Mouse (Mus musculus) forebrain, embryonic 16.5 days (tissue): ENCODE measurements around the gene Nmur1. TPM values are rescaled to one million over a fixed set of nuclear protein-coding genes. Genes with fewer than 3 reads are reported as not detected.

Experiments
- ATAC-seq: fragments of 200-750 bp; cut with Nextera tagmentation; 2 replicates; pipeline ENCODE4 v1.8.0; 2017; ENCODE audit warnings: mild to moderate bottlenecking, moderate library complexity
- H3K27ac ChIP-seq: fragments of 300-500 bp; sonication (generic); 2 replicates; pipeline ENCODE4 v1.5.1; 2014; ENCODE audit warnings: low read length, control low read depth
- H3K27me3 ChIP-seq: fragments of 300-500 bp; sonication (generic); replicated peaks from 2 replicates; pipeline ENCODE4 v1.6.1; 2014; ENCODE audit warnings: low read length; ENCODE audit not compliant: control insufficient read depth, insufficient read depth
- H3K36me3 ChIP-seq: fragments of 300-500 bp; sonication (generic); 2 replicates; pipeline ENCODE4 v1.6.1; 2014; ENCODE audit not compliant: control insufficient read depth, insufficient read depth
- H3K4me1 ChIP-seq: fragments of 300-500 bp; sonication (generic); replicated peaks from 2 replicates; pipeline ENCODE4 v1.6.1; 2014; ENCODE audit warnings: low read length; ENCODE audit not compliant: control insufficient read depth, insufficient read depth
- H3K4me2 ChIP-seq: fragments of 300-500 bp; sonication (generic); 2 replicates; pipeline ENCODE4 v1.6.1; 2014; ENCODE audit warnings: mild to moderate bottlenecking, low read length, control low read depth
- H3K4me3 ChIP-seq: fragments of 300-500 bp; sonication (generic); replicated peaks from 2 replicates; pipeline ENCODE4 v1.5.1; 2014; ENCODE audit warnings: mild to moderate bottlenecking, low read length, control low read depth
- H3K9ac ChIP-seq: fragments of 300-500 bp; sonication (generic); replicated peaks from 2 replicates; pipeline ENCODE4 v1.6.1; 2014; ENCODE audit warnings: low read depth, low read length, control low read depth
- H3K9me3 ChIP-seq: fragments of 300-500 bp; sonication (generic); 2 replicates; pipeline ENCODE4 v1.6.1; 2016; ENCODE audit warnings: low read length; ENCODE audit not compliant: control insufficient read depth
- WGBS: fragments of 180-500 bp; shearing (Covaris S2); extraction: QIAGEN DNeasy Blood & Tissue Kit; methylation state at CpG from one replicate; pipeline ENCODE4 v1.1.7; 2014; 5-methylcytosine and 5-hydroxymethylcytosine counted together
- polyA plus RNA-seq: library from polyadenylated mRNA; unstranded; fragments of >200 nt; fragmentation: Nextera tagmentation; extraction: Ambion mirVana; gene quantifications from 2 replicates; pipeline ENCODE4 v1.2.1, GENCODE M21; 2015

Gene Nmur1
- polyA plus RNA-seq, 1 experiment from 2014 or later: not detected

GRCm38 (mm10) chr1:86379161-86379569 lies 46.9 kb downstream of the Nmur1 start:
- no peak overlapping the region for H3K4me3 ChIP-seq
- no peaks in the 10 kb centered on the region for H3K36me3 ChIP-seq
- H3K27ac ChIP-seq: peak overlapping the region; percentile 48
- 0 out of 2 replicates have a peak, but pooled peaks cover 6% of the 10 kb centered on the region for H3K4me1 ChIP-seq
- H3K27me3 ChIP-seq: no peaks in the 10 kb centered on the region
- H3K9me3 ChIP-seq: no peaks in the 10 kb centered on the region
- no peak for ATAC-seq
- WGBS: 72% methylated on average over 9 of the region's 9 CpGs
- no peak overlapping the region for H3K4me2 ChIP-seq
- H3K9ac ChIP-seq: no peak overlapping the region

- Histone ChIP-seq H3K4me3 (no peak overlapping the region), H3K9me3 (no peaks in the 10 kb centered on the region), H3K36me3 (no peaks in the 10 kb centered on the region), H3K4me1 (0 out of 2 replicates have a peak, but pooled peaks cover 6% of the 10 kb centered on the region), H3K27me3 (no peaks in the 10 kb centered on the region), H3K9ac (no peak overlapping the region), H3K27ac (no peak overlapping the region), H3K4me2 (no peak overlapping the region)
- ATAC-seq: no peak
- WGBS: 65% methylated on average over 6 of the region's 6 CpGs
These were observed 47.4 kb downstream of the Nmur1 start for GRCm38 (mm10) chr1:86378662-86379061.

DNA sequence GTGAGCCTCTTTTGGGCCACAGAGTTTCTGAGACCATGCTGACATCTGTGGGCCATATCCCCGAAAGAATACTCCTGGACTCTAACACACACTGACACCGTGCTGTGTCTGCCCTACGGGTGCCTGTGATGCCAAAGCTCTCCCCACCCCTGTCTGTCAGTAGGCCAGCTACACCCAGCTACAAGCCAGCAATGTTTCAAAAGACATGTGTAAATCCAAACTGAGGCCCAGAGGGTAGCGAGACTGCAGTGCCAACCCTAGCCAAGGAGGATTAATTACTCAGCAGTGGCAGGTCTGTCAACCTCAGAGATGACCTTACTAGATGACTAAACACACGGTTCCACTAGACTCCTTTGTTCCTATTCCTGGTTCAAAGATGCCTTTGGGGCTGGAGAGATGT lies 49.7 kb downstream of the Nmur1 start:
- H3K9ac ChIP-seq: no peak overlapping the region
- no peak for ATAC-seq

GRCm38 (mm10) chr1:86371997-86372396 lies 54.0 kb downstream of the Nmur1 start:
- no peak overlapping the region for H3K4me3 ChIP-seq
- H3K9me3 ChIP-seq: no peaks in the 10 kb centered on the region
- H3K4me1 ChIP-seq: 0 out of 2 replicates have a peak, but pooled peaks cover under 1% of the 10 kb centered on the region
- H3K36me3 ChIP-seq: no peaks in the 10 kb centered on the region
- H3K9ac ChIP-seq: no peak overlapping the region
- no peaks in the 10 kb centered on the region for H3K27me3 ChIP-seq
- no peak overlapping the region for H3K4me2 ChIP-seq
- ATAC-seq: no peak
- 53% methylated on average over 10 of the region's 10 CpGs for WGBS
- H3K27ac ChIP-seq: no peak overlapping the region

More for the DNA sequence above, 49.7 kb downstream of the Nmur1 start:
- Histone ChIP-seq H3K36me3 (no peaks in the 10 kb centered on the region), H3K4me2 (no peak overlapping the region), H3K27ac (no peak overlapping the region), H3K4me3 (no peak overlapping the region), H3K4me1 (0 out of 2 replicates have a peak, but pooled peaks cover 6% of the 10 kb centered on the region), H3K9me3 (no peaks in the 10 kb centered on the region), H3K27me3 (no peaks in the 10 kb centered on the region)
- WGBS: 69% methylated on average over 5 of the region's 5 CpGs

DNA sequence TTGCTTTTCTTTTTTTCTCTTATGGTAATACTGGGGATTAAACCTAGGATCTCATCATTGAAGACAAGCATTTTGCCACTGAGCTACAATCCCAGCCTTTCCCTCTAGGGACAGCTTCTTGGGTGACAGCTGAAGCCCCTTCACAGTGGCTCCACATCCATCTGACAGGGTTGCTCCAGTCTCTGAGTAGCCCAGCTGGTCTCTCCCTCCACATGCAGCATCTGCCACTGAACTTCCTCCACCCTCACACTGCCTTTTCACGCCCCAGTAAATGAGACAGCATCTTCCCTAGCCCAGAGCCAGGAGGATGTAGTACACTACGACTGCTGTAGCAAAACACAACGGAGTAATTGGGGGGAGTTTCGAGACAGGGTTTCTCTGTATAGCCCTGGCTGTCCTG lies 57.9 kb downstream of the Nmur1 start:
- Histone ChIP-seq H3K27me3 (no peaks in the 10 kb centered on the region), H3K4me3 (no peak overlapping the region), H3K4me1 (no peaks in the 10 kb centered on the region), H3K27ac (no peak overlapping the region), H3K9ac (no peak overlapping the region), H3K9me3 (no peaks in the 10 kb centered on the region), H3K4me2 (no peak overlapping the region), H3K36me3 (no peaks in the 10 kb centered on the region)
- ATAC-seq: no peak
- 77% methylated on average over 4 of the region's 4 CpGs for WGBS

DNA sequence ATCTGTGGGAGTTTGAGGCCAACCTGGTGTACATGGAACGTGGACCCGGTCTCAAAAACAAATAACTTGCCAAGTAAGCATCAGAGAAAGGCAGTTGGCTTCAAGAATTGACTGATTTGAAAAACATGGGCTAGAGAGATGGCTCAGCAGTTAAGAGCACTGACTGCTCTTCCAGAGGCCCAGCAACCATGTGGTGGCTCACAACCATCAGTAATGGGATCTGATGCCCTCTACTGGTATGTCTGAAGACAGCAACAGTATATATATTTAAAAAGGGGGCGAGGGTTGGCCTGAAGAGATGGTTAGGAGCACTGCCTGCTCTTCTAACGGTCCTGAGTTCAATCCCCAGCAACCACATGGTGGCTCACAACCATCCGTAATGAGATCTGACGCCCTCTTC lies 62.4 kb downstream of the Nmur1 start:
- Histone ChIP-seq H3K36me3 (no peaks in the 10 kb centered on the region), H3K27ac (no peak overlapping the region), H3K4me3 (no peak overlapping the region), H3K4me2 (no peak overlapping the region), H3K9me3 (no peaks in the 10 kb centered on the region), H3K4me1 (peaks cover 8% of the 10 kb centered on the region), H3K27me3 (no peaks in the 10 kb centered on the region), H3K9ac (no peak overlapping the region)
- ATAC-seq: no peak
- WGBS: 14% methylated on average over 6 of the region's 6 CpGs

- 87% methylated on average over 4 of the region's 4 CpGs for WGBS
- no peak for ATAC-seq
- no peak overlapping the region for H3K9ac ChIP-seq
- H3K27ac ChIP-seq: no peak overlapping the region
- no peaks in the 10 kb centered on the region for H3K27me3 ChIP-seq
- peaks cover 3% of the 10 kb centered on the region for H3K36me3 ChIP-seq
- H3K9me3 ChIP-seq: no peaks in the 10 kb centered on the region
- peaks cover 18% of the 10 kb centered on the region for H3K4me1 ChIP-seq
- H3K4me2 ChIP-seq: no peak overlapping the region
- H3K4me3 ChIP-seq: no peak overlapping the region
These were observed 64.0 kb downstream of the Nmur1 start for GRCm38 (mm10) chr1:86361852-86362615.

DNA sequence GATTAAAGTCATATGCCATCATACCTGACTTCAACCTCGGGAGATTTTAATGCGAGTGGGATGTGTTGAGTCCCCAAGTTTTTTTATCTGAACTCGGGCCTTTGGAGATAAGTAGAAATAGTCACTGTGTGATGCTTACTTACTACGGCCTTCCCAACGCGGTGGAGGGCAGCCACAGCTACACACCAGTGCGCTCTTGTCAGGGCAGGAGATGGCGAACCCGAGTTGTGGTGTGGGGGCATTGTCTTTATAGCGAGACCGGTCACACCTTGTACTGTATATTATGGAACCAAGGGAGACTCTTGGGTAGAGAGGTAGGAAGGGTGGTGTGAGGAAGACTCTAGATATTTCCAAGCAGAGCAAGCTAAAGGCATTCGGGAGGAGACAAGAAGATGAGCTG lies 65.6 kb downstream of the Nmur1 start:
- H3K27ac ChIP-seq: no peak overlapping the region
- WGBS: 17% methylated on average over 12 of the region's 12 CpGs
- H3K9ac ChIP-seq: peak overlapping the region; percentile 87

DNA sequence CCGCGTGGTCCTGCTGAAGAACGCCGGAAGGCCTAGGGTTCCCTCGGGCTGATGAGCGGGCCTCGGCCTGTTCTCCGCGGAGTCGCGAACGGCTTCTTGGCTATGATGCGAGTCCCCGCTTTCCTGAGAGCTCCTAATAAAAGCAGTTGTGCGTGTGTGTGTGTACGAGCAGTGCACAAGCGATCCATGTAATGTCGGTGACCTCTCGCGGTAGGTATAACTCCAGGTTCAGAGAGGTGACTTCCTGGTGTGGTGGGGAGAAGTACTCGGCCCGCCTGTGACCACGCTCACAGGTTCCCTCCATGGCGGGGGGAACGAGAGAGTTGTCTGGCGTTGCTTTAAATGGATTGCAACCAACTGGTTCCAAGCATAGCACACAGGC lies 66.2 kb downstream of the Nmur1 start:
- under 1% methylated on average over 26 of the region's 26 CpGs for WGBS

More for the DNA sequence above, 65.6 kb downstream of the Nmur1 start:
- no peaks in the 10 kb centered on the region for H3K9me3 ChIP-seq
- H3K36me3 ChIP-seq: peaks cover 16% of the 10 kb centered on the region
- peak overlapping the region; percentile 84 for H3K4me2 ChIP-seq
- ATAC-seq: no peak
- H3K4me3 ChIP-seq: peak overlapping the region; percentile 91
- peaks cover 18% of the 10 kb centered on the region for H3K4me1 ChIP-seq
- H3K27me3 ChIP-seq: no peaks in the 10 kb centered on the region

More for the DNA sequence above, 66.2 kb downstream of the Nmur1 start:
- Histone ChIP-seq H3K9me3 (no peaks in the 10 kb centered on the region), H3K9ac (peak overlapping the region; percentile 87), H3K4me1 (peaks cover 18% of the 10 kb centered on the region), H3K27ac (peak overlapping the region; percentile 75), H3K4me2 (peak overlapping the region; percentile 84), H3K36me3 (peaks cover 19% of the 10 kb centered on the region), H3K27me3 (no peaks in the 10 kb centered on the region), H3K4me3 (peak overlapping the region; percentile 91)
- ATAC-seq: no peak
